Mouse (Mus musculus): ENCODE data around the gene Cys1.
"Not testable (repeated sequence)": the region's sequence is repeated elsewhere in the genome, so short reads cannot be mapped to it uniquely, and the experiment has no call there.

Gene Cys1
- long read RNA-seq, experiment 1, transcript Cys1-203 (3 exons, 1,732 nt) = major isoform, 5 of 5 reads
- long read RNA-seq, experiment 1, partial matches to known transcripts = 0 of 5 reads
- long read RNA-seq, experiment 1, other reads (novel, unspliced or antisense) = 0 of 5 reads
- long read RNA-seq, experiment 2, partial matches to known transcripts = 0 of 1 reads
- long read RNA-seq, experiment 2, other reads (novel, unspliced or antisense) = 0 of 1 reads

- intact Hi-C loops (cut with DNase I) = no loop called here
Measured at GRCm38 (mm10) chr12:24681286-24682023, at the start of gene Cys1. TSS of gene Cys1 (minus strand) at chr12:24681813.

DNA sequence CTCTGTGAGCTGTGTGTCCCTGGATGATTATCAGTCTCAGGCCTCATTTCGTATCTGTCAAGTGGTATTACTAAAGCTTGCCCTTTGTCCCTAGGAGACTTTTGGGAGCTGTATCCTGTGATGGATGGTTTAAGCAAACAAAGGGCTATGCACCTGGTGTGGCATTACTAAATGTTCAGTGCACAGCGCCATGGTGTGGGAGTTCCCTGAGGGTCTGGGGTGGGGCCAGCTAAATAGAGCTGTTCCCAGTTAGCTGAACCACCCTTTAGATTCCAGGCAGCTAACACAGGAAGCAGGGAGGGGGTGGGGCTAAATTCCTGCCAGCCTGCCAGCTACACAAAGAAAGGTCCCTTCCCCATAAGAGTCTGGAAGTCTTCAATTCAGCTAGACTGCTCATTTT, 42.8 kb upstream of the Cys1 start:
- intact Hi-C loops (cut with DNase I) = no loop called here

DNA sequence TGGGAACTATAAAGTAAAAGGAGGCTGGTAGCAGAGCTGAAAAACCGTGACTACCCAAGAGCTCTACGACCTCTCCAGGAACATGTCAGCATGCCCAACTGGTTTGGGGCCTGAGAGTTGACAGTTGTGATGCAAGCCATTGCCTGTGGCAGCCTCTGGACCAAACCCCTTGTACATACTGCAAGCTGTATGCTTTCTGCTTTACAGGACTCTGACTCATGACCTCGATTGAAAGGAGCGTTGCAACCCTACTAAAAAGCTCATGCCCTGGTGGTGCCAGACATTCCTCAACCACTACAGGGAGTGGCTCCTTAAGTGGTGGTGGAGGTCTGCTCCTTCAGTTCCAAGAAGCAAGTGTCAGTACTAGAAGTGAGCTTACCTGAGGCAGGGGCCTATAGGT, 42.2 kb upstream of the Cys1 start:
- intact Hi-C loops (cut with DNase I) = no loop called here

GRCm38 (mm10) chr12:24723434-24723833, 41.8 kb upstream of the Cys1 start:
- intact Hi-C loops (cut with DNase I) = no loop called here

DNA sequence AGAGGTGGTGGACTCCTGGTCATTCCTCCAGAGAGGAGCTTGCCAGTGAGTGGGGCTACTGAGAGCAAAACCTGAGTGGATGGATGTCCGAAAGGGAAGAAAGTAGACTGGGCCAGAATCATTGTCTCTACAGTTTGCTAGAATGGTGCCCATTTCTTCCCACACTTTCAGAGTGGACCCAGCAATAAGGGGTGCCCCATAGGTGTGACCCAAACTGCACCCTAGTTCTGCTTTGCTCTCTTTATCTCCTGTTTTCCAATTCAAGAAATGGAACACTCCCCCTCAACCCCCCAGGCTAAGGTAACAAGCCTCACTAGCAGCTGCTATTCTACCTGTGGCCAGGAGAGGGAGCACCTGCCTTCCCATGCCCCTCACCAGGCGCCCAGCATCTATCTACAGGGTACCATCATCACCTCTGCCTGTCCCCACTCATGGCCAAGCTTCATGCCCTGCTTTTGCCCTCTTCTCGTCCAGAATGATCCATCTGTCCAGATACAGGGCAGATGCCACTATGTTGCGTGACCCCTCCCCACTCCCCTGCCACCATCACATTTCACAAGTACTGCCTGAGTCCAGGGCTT, 35.2 kb upstream of the Cys1 start:
- intact Hi-C loops (cut with DNase I) = loop anchor here (2.0 to 5.0 kb wide), 2 partner anchors 130 to 236 kb away; no protein-coding TSS in a partner anchor

DNA sequence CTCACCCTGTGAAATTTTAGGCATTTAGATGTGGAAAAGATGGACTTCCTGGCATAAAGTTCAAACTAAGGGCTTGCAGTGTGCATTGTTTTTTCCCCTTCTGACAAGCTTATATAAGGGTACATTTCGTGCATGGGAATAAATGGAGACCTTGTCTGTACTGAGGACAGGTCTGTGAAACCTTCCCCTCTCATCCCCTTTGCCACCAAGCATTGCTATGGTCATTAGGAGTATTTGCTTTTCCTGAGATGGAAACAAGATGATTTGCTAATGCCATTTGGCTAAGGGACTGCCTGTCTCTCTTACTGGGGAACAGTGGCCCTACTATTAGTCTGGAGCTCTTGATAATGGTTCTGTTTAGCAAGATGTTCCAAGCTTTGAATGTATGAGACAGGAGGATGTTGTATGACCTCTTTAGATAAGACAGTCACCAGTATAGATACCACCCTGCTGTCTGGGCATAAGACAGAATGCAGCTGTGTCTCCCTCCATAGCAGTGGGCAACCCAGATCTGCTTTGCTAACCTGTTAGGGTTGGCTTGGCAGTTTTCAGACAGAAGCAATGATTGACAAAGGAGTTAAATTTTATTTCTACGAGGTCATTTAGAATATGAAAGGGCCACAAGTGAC, 33.8 kb upstream of the Cys1 start:
- intact Hi-C loops (cut with DNase I) = loop anchor here (2.0 to 5.0 kb wide), 2 partner anchors 132 to 231 kb away; no protein-coding TSS in a partner anchor

- intact Hi-C loops (cut with DNase I) = loop anchor here (2.0 to 5.0 kb wide), 2 partner anchors 133 to 232 kb away; no protein-coding TSS in a partner anchor
Measured at GRCm38 (mm10) chr12:24714579-24715255, 33.1 kb upstream of the Cys1 start.

DNA sequence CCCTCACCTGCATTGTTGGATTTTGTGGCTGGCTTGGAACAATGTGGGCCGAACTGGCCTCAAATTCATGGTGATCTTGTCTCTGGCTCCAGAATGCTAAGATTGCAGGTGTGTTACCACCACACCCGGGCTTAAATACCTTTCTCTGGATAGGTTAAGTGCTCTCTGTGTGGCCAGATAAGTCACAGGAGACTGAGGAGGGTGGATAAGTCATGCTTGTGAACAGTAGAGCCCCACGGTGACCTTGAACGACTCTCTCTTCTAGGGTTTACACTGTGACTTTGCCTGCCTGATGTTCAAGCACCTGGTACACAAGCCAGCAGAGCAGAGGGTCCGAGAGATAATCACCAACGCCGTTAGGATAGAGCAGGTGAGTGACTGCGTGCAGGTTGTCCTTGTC, 30.8 kb upstream of the Cys1 start:
- intact Hi-C loops (cut with DNase I) = no loop called here

GRCm38 (mm10) chr12:24710672-24711071, 29.1 kb upstream of the Cys1 start:
- intact Hi-C loops (cut with DNase I) = no loop called here

DNA sequence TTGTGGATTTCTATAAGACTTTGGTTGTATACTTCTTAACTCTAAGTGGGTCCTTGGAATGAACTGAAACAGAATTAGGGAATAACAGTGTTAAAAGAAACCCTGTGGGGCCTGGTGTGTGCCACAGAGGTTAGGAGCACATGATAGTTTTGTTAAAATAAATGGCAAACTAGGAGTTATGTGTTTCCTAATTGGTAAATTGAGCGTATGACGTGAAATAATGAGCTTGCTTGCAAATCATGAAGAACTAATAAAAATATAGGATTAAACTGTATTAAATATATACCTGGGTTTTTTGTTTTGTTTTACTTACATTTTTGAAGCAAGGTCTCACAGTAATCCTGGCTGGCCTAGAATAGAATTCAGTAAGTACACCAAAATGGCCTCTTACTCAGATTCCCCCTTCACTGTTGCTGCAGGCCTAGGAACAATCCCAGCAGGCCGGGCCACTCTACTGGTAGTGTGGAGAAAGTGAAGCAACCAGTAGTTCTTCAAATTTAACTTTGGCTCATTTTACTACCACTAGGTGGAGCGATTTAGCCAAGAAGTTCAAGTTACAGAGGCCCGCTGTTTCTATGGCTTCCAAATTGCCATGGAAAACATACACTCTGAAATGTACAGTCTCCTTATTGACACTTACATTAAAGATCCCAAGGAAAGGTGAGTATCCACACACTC, 28.4 kb upstream of the Cys1 start:
- intact Hi-C loops (cut with DNase I) = loop anchor here (5.0 kb wide), 1 partner anchor 58 kb away; the partner anchor contains the start of gene Klf11

GRCm38 (mm10) chr12:24709409-24709808, 27.8 kb upstream of the Cys1 start:
- intact Hi-C loops (cut with DNase I) = loop anchor here (5.0 kb wide), 1 partner anchor 57 kb away; the partner anchor contains the start of gene Klf11

DNA sequence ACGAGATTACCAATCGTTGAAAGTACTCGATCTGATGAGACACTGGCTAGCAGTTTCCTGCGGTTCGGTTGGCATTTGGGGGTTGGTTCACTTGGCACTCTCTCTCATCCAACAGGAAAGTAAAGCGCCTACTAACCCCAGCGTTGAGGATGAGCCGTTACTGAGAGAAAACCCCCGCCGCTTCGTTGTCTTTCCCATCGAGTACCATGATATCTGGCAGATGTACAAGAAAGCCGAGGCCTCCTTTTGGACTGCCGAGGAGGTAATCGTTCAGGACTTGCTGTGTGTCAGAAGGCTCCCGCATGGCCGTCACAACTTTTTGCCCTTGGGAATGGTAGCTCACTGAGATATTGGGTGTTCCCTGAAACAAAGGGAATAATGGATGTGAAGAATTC, 27.2 kb upstream of the Cys1 start:
- intact Hi-C loops (cut with DNase I) = loop anchor here (5.0 kb wide), 1 partner anchor 57 kb away; the partner anchor contains the start of gene Klf11

- intact Hi-C loops (cut with DNase I) = loop anchor here (5.0 kb wide), 1 partner anchor 56 kb away; the partner anchor contains the start of gene Klf11
Measured at GRCm38 (mm10) chr12:24707954-24708823, 26.6 kb upstream of the Cys1 start, which contains the start of gene Rrm2. TSS of gene Rrm2 (plus strand) at chr12:24708241.

- intact Hi-C loops (cut with DNase I) = loop anchor here (5.0 kb wide), 1 partner anchor 55 kb away; the partner anchor contains the start of gene Klf11
Measured at GRCm38 (mm10) chr12:24707480-24707802, 25.8 kb upstream of the Cys1 start.

DNA sequence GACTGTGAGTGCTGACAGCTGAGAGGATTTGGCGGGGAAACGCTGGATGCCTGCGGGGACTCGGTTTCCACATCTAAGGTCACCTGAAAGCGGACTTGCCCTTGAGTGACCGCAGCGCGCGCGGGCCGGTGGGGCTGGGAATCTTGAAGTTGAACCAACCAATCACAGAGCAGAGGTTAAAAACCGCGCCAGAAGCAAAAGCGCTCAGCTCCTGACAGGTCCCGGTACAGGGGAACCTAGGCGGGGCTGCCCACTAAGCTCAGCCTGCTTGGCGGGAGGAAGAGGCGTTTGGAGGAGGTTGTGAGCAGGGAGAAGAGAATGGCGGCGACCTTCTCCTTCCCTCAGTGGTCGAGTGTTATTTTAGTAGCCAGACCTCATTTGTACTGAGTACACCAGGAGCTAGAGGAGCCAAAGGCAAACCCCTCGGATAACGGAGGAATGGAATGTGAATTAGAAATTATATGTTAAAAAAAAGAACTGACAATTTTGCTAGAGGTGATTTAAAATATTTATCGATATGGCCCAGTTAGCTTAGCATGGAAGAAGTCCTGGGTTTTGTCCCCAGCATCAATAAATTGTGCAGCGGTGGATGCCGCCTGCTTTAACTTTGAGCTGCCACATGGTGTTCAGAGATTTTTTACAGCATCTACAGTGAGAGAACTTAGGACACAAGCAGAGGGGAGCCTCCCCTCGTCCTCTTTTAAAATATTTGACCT, 25.3 kb upstream of the Cys1 start:
- intact Hi-C loops (cut with DNase I) = loop anchor here (5.0 kb wide), 1 partner anchor 55 kb away; the partner anchor contains the start of gene Klf11

DNA sequence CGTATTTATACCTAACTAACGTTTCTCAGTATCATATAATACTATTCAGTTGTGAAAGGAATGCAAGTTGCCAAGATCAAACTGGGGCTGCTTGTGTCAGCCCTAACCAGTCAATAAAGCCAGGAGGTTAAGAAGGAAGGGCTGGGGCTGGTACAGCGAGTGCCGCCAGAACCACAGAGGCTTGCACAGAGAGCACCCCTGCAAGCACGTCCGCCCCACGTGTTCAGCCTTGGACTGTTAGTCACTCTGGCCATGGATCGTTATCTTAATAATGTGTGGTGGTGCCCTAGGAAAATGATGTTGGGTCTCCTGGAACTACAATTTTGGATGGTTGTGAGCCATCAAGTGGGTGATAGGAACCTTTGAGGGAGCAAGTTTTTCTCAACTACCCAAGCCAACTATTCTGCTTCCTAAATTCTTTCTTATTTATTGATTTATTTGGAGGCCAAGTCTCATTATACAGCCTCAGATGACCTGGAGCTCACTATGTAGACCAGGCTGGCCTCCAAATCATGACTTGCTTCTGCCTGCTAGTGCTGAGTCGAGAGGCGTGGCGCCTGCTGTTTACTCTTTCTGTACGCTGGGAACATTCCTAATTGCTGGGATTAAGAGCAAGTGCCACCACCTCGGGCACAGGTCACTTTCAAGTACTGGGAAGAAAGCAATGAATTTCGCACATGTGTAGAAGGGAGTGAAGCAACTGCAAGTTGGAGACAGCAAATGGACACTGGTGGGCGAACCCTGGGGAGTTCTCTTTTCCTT, 24.1 kb upstream of the Cys1 start:
- intact Hi-C loops (cut with DNase I) = loop anchor here (5.0 kb wide), 1 partner anchor 53 kb away; the partner anchor contains the start of gene Klf11

GRCm38 (mm10) chr12:24703013-24703412, 21.4 kb upstream of the Cys1 start:
- intact Hi-C loops (cut with DNase I) = no loop called here

DNA sequence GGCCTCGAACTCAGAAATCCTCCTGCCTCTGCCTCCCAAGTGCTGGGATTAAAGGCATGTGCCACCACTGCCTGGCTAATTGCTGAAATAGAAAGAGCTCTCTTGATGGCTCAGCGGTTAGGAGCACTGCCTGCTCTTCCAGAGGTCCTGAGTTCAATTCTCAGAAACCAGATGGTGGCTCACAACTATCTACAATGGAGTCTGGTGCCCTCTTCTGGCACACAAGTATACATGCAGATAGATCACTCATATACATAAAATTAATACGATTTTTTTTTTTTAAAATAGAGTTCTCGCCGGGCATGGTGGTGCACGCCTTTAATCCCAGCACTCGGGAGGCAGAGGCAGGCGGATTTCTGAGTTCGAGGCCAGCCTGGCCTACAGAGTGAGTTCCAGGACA, 20.0 kb upstream of the Cys1 start:
- intact Hi-C loops (cut with DNase I) = not testable (repeated sequence)
